Mouse (Mus musculus): ENCODE measurements around the gene Nsun2.

The Nsun2 gene

DNA sequence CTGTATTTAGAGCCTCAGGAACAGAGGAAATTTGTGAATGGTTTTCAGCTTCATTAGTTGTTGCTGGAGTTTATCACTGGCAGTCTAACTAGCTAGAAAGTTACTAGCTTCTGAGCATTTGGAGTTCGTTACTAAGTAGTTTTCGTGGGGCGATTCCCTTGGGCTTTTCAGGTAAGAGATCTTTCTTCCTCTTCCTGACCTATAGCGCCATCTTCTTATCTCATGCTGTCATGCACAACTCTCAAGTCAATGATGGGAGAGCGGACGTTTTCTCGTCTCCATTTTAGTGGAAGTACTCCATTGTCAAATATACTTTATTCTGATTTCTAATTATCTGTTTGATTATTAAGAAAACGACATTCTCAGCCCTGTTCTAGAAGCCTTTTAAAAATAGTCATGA is 16.4 kb downstream of the Nsun2 start:
- in situ Hi-C loops (cut with MboI, MseI), result loop anchor here (5.0 to 25.0 kb wide), 3 partner anchors 55 to 262 kb away; partner anchors contain the start of gene Med10

DNA sequence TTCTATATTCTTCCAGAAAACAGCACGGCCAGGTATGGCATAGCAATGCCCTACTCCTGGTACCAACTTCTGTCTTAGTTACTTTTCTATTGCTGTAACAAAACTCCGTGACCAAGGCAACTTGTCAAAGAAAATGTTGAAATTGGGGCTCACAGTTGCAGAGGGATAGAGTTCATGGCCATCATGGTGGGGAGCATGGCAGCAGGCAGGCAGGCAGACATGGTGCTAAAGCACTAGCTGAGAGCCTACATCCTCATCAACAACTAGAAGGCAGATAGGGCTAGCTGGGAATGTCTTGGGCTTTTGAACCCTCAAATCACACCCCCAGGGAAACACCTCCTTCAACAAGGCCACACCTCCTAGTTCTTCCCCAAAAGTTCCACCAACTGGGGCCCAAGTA is 17.3 kb downstream of the Nsun2 start:
- in situ Hi-C loops (cut with MboI, MseI), result no loop called here

DNA sequence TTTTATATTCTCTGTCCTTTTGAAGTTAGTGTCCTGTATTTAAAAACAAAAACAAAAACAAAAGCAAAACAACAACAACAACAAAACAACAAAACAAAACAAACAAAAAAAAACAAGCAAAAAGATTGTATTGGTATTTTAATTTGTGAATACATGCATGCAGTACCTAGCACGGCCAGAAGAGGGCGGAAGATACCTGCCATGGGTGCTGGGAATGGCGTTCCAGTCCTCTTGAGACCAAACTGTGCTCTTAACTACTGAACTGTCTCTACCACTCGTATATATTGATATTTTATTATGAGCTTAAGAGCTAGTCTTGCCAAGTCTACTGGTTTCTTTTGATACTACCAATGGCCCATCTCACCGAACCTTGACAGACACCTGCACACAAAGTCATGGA is 19.5 kb downstream of the Nsun2 start:
- in situ Hi-C loops (cut with MboI, MseI), result no loop called here

DNA sequence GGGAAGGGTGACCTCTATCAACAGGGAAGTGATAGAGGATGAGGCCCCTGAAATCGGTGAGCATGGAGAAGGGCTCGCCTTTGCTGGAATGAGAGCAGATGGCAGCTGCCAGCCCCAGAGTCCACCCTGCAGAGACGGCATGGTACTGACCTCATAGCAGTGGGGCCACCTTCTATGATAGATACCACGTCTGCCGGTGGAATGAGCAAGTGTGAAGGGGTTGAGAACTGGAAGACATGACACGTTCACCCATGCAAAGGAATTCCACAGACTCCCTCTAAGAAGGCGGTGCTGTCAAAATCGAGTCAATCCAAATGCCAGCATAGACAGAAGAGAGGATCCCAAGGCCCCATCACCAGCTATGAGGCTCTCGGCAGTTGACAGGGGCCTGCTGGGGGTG is 20.7 kb downstream of the Nsun2 start:
- in situ Hi-C loops (cut with MboI, MseI), result no loop called here

DNA sequence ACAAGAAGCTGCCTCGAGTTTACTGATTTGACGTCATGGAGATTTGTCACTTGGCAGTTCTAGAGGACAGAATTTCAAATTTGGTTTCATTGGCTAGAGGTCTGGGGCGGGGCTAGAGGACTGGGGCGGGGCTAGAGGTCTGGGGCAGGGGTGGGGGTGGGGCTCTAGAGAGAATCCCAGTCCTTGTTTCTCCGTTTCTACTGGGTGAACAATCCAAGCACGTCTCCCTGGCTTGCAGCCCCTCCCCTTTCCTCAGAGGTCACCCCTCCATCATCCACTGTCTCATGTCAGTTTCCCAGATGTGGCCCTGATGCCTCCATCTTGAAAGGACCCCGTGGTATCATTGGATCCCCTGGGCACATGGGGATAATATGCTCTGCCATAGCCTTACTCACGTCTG is 21.5 kb downstream of the Nsun2 start:
- in situ Hi-C loops (cut with MboI, MseI), result no loop called here

DNA sequence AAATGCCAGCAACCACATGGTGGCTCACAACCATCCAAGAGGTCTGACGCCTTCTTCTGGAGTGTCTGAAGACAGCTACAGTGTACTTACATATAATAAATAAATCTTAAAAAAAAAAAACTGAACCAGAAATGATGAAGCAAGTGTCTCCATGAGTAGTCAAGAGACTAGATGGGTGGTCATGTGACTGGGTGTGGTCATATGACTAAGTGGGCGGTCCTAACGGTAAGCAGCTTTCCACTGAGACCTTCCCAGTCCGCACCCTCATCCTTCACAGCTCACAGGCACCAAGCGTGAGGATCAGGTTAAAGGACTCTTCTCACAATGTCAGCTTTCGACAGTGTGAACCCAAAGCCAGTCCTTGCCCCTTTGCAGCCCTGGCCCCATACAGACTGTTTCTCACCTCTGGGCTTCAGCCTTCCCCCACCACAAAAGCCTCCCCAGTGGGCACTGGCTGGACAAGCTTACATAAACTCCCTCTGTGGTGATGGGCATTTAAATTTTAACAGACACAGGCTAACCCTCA is 22.5 kb downstream of the Nsun2 start:
- in situ Hi-C loops (cut with MboI, MseI), result no loop called here

DNA sequence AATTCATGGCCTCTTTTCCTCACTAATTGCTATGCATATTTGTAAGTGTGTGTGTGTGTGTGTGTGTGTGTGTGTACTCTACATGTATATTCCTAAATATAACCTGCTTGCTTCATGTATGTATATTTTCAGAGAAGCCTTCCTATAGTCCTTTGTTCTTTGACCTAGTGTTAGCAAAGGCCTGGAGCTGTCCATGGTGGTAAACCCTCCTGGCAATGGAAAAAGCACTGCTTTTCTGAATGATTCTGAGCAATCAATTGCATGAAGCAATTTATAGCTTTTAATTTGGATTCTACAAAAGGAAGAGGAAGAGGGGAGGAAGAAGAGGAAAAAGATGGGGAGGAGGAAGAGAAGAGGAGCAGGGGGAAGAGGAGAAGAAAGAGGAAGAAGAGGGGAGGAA is 23.2 kb downstream of the Nsun2 start:
- in situ Hi-C loops (cut with MboI, MseI), result no loop called here

DNA sequence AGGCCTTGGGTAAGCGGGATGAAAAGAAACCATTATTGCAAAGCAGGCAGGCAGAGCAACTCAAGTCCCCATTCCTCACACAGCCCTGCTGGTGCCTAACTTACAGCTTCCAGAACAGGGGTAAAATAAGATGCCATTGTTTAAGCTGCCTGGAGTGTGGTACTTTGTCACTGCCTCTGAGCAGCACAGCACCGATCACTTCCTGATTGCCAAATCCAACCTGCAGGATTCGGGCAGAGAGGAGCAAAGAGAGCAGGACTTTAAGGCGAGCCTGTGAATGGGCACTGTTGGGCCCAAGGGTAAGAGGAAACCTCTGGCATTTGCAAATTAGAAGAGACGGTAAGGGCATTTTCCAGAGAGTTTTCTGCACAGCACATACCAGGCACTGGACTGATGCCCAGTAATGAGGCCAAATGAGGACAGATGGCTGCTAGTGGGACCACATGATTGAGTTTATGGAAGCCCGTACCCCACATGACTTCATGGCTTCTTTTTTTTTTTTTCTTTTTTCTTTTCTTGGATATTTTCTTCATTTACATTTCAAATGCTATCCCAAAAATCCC is 24.6 kb downstream of the Nsun2 start:
- in situ Hi-C loops (cut with MboI, MseI), result no loop called here

DNA sequence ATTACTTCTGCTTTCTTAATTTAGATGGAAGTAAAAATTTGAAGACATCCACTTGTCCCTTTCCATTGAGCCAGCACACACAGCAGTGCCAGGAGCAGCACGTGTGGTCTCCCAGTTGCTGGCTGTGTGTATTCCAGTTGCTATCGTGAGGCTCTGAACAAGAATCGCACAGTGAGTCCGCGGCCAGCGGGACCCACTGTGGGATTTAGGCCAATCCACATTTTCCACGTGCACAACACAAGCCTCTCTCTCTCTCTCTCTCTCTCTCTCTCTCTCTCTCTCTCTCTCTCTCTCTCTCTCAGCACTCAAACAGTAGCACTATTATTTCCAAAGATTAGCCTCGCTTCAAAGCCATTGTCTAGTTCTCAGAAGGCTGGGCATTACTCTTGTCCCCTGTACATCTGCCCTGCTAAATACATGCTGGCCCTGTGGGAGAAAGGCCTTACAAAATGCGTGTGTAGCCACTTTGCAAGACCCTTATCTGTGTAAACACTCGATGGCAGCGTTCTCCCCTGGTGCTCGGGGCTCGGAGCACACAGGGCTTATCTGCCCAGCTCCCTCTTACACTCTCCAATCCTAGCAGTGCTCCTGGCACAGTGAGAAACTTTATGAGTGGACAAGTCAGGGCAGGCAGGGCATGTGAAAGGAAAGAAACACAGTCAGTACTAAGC is 25.9 kb downstream of the Nsun2 start:
- in situ Hi-C loops (cut with MboI, MseI), result no loop called here

DNA sequence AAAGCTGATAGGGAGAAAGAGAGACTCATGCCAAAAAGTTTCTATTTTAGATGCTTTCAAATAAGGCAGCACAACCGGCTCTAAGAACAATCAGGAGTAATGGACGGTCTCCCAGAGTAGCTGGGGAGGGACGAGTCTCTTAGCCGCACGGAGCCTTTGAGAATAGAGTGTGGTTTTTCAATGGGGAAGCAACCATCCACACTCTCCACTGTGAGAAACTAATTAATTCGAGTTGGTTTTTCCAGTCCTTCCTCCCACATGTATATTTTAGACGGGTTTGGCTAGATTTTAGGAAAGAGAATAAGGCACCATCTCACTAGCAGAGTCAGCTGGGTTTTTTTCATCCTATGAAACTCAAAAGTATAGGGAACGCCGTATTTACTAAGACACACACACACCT is 28.5 kb downstream of the Nsun2 start:
- in situ Hi-C loops (cut with MboI, MseI), result loop anchor here (10.0 kb wide), 1 partner anchor 1273 kb away; no protein-coding TSS in a partner anchor

DNA sequence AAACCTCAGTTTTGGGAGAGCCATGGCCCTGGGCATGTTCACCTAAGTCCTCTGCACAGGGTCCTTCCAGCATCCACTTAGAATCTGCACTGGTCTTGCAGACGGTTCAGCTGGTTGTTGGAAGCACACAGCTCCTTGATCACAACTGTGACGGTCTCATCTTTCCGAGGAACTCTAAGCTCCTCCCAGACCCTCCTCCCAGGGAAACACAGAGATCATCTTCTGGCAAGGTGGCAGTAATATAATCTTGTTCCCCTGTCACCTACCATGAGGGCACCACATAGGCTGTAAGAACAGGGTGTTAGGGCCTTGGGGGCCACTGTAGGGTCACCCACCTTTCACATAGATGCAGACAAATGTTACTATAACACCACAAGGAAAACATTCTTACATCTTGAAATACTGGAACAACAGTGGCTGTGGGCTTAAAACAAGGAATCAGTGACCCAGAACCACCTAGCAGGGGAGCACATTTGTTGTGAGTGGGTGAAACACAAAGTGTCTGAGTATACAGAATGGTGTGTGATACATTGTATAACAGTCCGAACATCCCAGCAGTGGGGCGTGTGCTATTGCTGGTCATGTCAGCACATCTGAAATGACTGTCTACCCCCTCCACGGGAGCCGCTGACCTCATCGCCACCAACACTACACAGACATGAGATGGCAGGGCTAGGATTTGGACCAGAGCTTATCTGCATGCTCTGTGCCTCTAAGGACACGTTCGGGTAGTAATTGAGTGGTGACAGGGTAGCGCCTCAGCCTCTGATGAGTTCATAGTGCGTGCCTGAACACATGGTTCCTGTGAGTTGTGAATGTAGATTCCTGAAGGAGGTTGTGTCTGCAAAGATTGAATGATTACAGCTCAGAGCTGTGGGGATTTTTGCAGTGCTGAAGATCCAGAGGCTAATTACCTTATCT is 29.4 kb downstream of the Nsun2 start:
- in situ Hi-C loops (cut with MboI, MseI), result loop anchor here (10.0 kb wide), 1 partner anchor 1272 kb away; no protein-coding TSS in a partner anchor

DNA sequence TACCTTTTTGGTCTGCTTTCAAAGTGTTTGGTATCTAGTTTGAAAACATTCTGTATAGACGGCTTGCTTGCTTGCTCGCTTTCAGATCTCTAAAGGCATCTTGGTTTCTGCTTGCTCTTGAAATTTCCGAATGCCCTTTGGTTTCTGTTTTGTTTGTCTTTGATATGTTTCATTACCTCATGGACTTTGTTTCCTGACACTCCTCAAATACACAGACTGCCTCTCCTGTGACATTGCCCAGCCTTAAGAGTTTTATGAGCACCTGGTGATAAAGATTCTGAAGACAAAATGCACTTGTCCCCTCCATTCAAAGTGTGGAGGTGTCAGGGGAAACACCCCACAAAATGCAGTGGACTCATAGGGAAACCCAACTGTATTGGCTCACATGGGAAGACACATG is 30.4 kb downstream of the Nsun2 start:
- in situ Hi-C loops (cut with MboI, MseI), result loop anchor here (10.0 kb wide), 1 partner anchor 1271 kb away; no protein-coding TSS in a partner anchor

DNA sequence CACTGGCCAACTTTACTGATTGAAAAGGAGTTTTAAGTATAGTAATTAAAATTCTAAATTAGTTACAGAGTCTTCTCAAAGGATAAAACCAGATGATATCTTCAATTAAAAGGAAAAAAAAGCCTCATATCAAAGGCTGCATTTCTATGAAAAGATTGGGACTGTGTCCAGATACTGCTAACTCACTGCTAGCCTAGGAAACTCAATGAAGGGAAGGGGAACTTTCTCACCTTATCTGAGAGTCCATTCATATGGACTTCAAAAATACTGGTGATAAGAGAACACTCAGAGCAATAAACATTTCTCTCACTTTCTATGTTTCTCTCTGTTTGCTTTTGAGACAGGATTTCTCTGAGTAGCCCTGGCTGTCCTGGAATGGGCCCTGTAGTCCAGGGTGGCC is 31.0 kb downstream of the Nsun2 start:
- in situ Hi-C loops (cut with MboI, MseI), result loop anchor here (10.0 kb wide), 1 partner anchor 1270 kb away; no protein-coding TSS in a partner anchor

DNA sequence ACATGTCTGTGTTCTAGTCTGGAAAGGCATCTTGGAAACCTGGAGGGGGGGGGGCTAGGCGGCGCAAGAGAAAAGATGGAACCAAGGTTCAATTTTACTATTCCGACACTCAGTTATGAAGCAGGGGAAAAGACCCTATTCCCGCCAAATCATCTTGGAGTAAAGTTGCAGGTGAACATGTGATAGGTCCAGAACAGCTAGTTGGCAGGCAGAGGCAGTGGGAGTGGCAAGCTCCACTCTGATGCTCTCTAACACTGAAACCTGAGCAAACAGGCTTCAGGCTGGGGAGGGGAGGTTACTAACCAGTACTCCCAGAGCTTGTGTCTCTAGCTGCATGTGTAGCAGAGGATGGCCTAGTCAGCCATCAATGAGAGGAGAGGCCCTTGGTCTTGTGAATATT is 31.9 kb downstream of the Nsun2 start:
- in situ Hi-C loops (cut with MboI, MseI), result loop anchor here (10.0 kb wide), 1 partner anchor 1269 kb away; no protein-coding TSS in a partner anchor

DNA sequence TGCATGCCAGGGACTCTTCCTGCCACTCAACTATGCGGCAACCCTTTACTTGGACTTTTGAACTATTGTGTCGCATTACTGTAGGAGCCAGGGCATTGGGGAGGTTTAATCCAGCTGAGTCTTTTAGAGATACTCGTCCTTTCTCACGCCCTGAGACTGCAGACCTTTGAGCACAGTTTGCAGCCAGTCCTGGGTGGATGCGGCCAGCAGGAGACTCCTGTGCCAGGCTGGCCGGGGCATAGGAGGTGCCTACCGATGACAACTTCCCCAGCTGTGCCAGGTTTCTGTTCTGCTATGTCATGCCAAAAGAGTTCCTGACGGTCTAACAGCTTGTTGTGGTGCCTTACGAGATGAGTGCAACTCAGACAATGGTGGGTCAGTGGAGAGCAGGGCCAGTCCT is 35.7 kb downstream of the Nsun2 start:
- in situ Hi-C loops (cut with MboI, MseI), result loop anchor here (10.0 kb wide), 1 partner anchor 1266 kb away; no protein-coding TSS in a partner anchor

DNA sequence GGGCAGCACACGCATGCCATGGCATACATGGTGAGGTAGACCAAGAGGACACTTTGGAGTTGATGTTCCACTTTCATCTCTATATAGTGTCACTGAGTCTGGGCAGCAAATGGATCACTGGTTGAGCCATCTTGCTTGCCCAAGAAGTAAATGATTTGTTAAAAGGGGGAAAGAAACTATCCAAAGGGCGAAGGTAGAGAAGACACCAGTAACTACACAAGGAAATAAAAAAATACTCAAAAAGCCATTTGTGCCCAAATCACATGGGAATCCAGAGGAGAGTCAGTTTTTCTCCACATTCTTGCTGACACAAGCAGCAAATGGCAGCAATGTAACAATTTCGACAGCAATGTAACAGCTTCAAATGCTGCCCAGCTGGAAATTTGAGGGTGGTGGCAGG is 39.0 kb downstream of the Nsun2 start:
- in situ Hi-C loops (cut with MboI, MseI), result no loop called here

DNA sequence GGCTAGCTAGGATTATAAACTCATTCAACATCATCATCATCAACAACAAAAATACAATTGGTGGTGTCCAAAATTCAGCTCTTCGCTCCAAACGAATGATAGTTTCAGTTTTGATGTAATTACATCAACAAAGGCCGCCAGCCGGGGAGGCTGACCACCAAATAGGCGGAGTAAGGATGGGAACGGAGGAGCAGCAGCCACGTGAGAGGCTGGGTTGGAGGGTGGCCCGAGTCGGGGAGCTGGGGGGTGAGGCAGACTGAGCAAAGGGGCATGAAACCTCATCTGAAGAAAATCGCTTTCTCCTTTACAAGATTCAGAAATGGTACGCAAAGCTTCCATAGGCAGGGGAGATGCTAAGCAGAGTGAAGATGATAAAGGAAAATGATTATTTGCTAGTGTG is 43.1 kb downstream of the Nsun2 start:
- in situ Hi-C loops (cut with MboI, MseI), result no loop called here

DNA sequence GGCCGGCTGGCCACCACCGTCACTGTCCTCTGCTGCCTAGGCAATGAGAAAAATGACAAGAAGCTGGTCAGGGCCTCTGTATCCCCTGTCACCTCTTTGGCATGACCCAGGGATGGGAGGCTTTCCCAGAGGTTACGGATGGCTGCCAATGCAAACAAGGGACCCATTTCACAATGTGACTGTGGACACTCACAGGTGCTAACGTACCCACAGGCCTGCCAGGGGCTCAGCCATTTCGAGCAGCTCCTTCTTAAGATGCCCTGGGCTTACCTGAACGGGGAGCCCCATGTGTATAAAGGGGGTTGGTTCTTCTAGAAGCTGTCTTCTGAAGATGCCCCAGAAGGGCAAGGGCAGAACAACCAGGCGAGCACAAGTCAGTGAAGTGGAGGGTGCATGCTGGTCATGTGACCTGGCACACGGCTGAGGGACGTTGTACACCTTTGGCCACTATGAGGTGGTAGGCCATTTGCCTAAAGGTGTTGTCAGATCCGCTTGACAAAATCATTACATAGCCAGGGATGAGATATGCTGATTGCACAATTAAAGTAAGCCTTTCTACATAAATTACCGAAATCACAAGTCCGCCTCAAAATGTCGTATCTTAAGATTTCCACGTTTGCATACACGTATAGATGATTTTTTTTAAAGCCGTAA is 43.8 kb downstream of the Nsun2 start:
- in situ Hi-C loops (cut with MboI, MseI), result no loop called here

DNA sequence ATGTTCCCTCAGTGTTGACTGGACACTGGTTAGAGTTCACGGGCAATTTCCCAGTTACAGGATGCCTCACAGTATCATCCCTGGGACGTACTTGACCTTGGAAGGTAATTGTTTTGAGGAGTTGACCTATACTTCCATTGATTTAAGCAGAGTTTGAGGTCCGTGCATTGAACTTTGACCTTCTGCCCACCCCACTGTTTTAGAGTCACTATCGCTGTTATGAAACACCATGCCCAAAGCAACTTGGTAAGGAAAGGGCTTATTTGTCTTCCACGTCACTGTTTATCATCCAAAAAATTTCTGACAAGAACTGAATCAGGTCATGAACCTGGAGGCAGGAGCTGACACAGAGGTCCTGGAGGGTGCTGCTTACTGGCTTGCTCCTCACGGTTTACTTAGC is 48.9 kb downstream of the Nsun2 start:
- in situ Hi-C loops (cut with MboI, MseI), result no loop called here

DNA sequence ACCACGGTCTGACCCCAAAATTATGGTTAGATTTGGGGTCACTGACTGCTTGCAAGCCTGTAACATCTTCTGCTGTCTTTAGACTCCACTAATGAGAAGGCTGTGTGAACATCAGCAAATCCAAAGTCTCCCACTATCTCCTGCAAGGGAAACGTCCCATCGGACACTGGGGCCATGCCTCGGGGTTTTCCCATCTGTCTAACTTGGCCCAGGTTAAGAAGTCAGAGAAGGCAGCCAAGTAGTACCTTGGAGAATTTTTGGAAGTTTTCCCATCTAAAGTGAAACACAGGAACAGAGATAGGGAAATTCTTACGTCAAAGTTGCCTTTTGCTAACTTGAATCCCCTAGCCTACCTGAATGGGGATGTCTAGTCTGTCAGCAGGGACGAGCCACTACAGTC is 50.0 kb downstream of the Nsun2 start:
- in situ Hi-C loops (cut with MboI, MseI), result no loop called here

DNA sequence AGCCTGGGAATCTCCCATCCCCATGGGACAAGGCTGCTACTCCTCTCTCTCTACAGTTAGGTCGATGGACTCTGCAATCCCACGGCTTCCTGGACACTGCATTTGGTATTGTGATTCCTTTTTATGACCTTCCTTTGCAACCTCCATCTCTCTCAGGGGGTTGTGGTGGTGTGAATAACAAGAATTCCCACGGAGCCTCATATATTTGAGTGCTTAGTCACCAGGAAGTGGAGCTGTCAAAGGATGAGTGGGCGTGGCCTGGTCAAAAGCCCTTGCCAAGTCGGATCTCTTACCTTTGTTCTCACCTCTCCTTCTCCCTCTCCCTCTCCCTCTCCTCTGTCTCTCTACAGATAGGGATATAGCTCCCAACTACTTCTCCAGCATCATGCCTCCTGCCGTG is 52.3 kb downstream of the Nsun2 start:
- in situ Hi-C loops (cut with MboI, MseI), result no loop called here

DNA sequence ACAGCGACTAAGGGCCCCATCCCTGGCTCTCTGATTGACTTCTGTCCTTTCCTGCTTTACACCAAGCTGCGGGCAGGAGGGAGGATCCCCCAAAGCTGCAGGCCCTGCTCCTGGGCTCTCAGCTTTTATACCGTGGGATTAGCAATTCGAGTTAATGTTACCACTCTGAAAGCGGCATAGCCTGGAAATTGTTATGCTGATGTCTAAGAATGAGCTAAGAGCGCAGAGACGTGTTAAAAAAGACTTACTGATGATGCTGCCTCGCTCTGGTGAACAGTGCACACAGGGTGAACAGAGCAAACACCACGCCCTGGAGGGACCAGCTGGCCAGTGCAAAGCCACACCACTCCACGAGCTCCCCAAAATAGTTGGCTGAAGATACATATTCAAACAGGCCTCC is 52.8 kb downstream of the Nsun2 start:
- in situ Hi-C loops (cut with MboI, MseI), result no loop called here
